Mouse (Mus musculus) limb, embryonic 11.5 days (tissue): Measurements from ENCODE around the gene Gm5662. TPM values are rescaled to one million over a fixed set of nuclear protein-coding genes. Genes with fewer than 3 reads are reported as not detected.
"Not testable (repeated sequence)": the region's sequence is repeated elsewhere in the genome, so short reads cannot be mapped to it uniquely, and the experiment has no call there.

Experiments used
- ATAC-seq: fragments of 200-750 bp; cut with Nextera tagmentation; 2 replicates; pipeline ENCODE4 v1.8.0; 2017; ENCODE audit warnings: low read depth; ENCODE audit not compliant: insufficient number of reproducible peaks, low FRiP score, low TSS enrichment
- DNase-seq: peaks from one replicate; pipeline ENCODE4 v3.0.0-alpha.2; 2015; ENCODE audit warnings: low spot score
- H3K27ac ChIP-seq: fragments of 300-500 bp; sonication (generic); replicated peaks from 2 replicates; pipeline ENCODE4 v1.5.1; 2014; ENCODE audit warnings: low read depth, mild to moderate bottlenecking, low read length
- H3K27me3 ChIP-seq: fragments of 300-500 bp; sonication (generic); 2 replicates; pipeline ENCODE4 v1.6.1; 2014; ENCODE audit warnings: mild to moderate bottlenecking, low read length, mixed read lengths; ENCODE audit not compliant: control insufficient read depth, insufficient read depth
- H3K36me3 ChIP-seq: fragments of 300-500 bp; sonication (generic); 2 replicates; pipeline ENCODE4 v1.6.1; 2014; ENCODE audit warnings: mild to moderate bottlenecking, low read length, moderate library complexity, mixed read lengths; ENCODE audit not compliant: control insufficient read depth, insufficient read depth
- H3K4me1 ChIP-seq: fragments of 300-500 bp; sonication (generic); 2 replicates; pipeline ENCODE4 v1.6.1; 2014; ENCODE audit warnings: low read length, mixed read lengths; ENCODE audit not compliant: control insufficient read depth, insufficient read depth
- H3K4me2 ChIP-seq: fragments of 300-500 bp; sonication (generic); 2 replicates; pipeline ENCODE4 v1.6.1; 2014; ENCODE audit warnings: low read depth, mild to moderate bottlenecking, moderate library complexity; ENCODE audit not compliant: severe bottlenecking
- H3K4me3 ChIP-seq: fragments of 300-500 bp; sonication (generic); 2 replicates; pipeline ENCODE4 v1.5.1; 2014; ENCODE audit warnings: low read depth, low read length
- H3K9ac ChIP-seq: fragments of 300-500 bp; sonication (generic); 2 replicates; pipeline ENCODE4 v1.6.1; 2014; ENCODE audit warnings: mild to moderate bottlenecking, low read length
- H3K9me3 ChIP-seq: fragments of 300-500 bp; sonication (generic); 2 replicates; pipeline ENCODE4 v1.6.1; 2016; ENCODE audit warnings: low read length; ENCODE audit not compliant: control insufficient read depth
- WGBS: fragments of 180-500 bp; shearing (Covaris S2); extraction: QIAGEN DNeasy Blood & Tissue Kit; methylation state at CpG from one replicate; pipeline ENCODE4 v1.1.7; 2014; 5-methylcytosine and 5-hydroxymethylcytosine counted together
- polyA plus RNA-seq: library from polyadenylated mRNA; unstranded; fragments of >200 nt; fragmentation: Nextera tagmentation; extraction: Ambion mirVana; gene quantifications from 2 replicates; pipeline ENCODE4 v1.2.1, GENCODE M21; 2014

Gene Gm5662
- polyA plus RNA-seq = not detected in 2 replicates

- not testable (repeated sequence) for H3K4me3 ChIP-seq, H3K36me3 ChIP-seq, H3K9ac ChIP-seq, H3K27ac ChIP-seq, H3K27me3 ChIP-seq, ATAC-seq, H3K4me1 ChIP-seq, DNase-seq, H3K9me3 ChIP-seq, H3K4me2 ChIP-seq
- WGBS = 93% methylated on average over 5 of the region's 5 CpGs
Observed at GRCm38 (mm10) chr12:88274400-88274799, at the start of gene Gm5662. Gm5662 (minus strand) TSS chr12:88274500.

- not testable (repeated sequence) for ATAC-seq, H3K9ac ChIP-seq, H3K9me3 ChIP-seq, H3K4me3 ChIP-seq, H3K36me3 ChIP-seq, H3K27me3 ChIP-seq, H3K4me2 ChIP-seq, H3K27ac ChIP-seq, DNase-seq, H3K4me1 ChIP-seq
- WGBS = 91% methylated on average over 2 of the region's 2 CpGs
Observed at GRCm38 (mm10) chr12:88323926-88324325, 49.6 kb upstream of the Gm5662 start, which contains the start of gene Gm5039. Gm5039 (minus strand) TSS chr12:88324026.

DNA sequence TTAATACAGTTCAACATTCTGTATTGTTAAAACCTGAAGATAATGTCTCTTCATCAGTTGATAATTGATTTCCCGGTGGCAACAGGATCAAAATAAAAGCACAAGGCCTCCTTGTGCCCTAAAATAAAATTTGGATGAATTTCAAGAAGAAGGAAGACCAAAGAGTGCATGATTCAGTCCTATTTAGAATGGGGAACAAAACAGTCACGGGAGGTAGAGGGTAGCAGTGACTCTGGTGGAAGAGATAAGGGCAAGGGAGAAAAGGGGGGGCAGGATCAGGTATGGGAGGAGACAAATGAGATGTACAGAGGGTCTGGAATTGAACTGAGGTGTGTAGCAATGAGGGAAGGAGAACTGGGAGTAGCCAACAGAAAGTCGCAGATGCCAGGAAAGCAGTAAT is 40.3 kb upstream of the Gm5662 start:
- Histone ChIP-seq H3K9me3 (no peaks in the 10 kb centered on the region), H3K27me3 (no peaks in the 10 kb centered on the region), H3K4me2 (no peak overlapping the region), H3K36me3 (no peaks in the 10 kb centered on the region), H3K27ac (no peak overlapping the region), H3K9ac (no peak overlapping the region), H3K4me3 (no peak overlapping the region), H3K4me1 (no peaks in the 10 kb centered on the region)
- 81% methylated on average over 3 of the region's 3 CpGs for WGBS
- ATAC-seq (no peak), DNase-seq (no peak)

DNA sequence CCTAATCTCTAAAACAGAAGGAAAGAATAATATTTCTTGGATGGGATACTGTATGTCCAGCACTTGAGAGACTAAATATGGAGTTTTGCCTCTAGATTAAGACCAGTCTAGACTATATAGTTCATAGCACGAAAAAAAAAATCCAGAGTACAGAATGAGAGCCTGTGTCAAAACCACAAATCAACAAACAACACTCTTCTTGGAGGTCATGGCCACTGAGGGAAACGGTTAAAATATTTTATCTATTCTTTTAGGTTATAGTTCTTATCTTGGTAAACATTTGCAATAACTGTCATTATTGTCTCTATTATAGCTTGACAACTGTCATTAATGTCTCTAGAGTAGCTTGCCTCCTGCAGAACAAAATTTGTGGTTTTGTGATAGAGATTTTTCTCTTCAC is 22.9 kb upstream of the Gm5662 start:
- not testable (repeated sequence) for DNase-seq, H3K9me3 ChIP-seq, ATAC-seq

GRCm38 (mm10) chr12:88293082-88293481 is 18.8 kb upstream of the Gm5662 start:
- H3K4me3 ChIP-seq, ATAC-seq, H3K4me1 ChIP-seq, H3K9ac ChIP-seq, H3K4me2 ChIP-seq, DNase-seq, H3K27me3 ChIP-seq, H3K36me3 ChIP-seq, H3K9me3 ChIP-seq, H3K27ac ChIP-seq: not testable (repeated sequence)
- 69% methylated on average over 4 of the region's 4 CpGs for WGBS

More for the DNA sequence above, 22.9 kb upstream of the Gm5662 start:
- H3K36me3 ChIP-seq, H3K4me3 ChIP-seq, H3K27me3 ChIP-seq, H3K27ac ChIP-seq, H3K4me1 ChIP-seq, H3K9ac ChIP-seq, H3K4me2 ChIP-seq: not testable (repeated sequence)
- WGBS = 83% methylated on average over 2 of the region's 2 CpGs

DNA sequence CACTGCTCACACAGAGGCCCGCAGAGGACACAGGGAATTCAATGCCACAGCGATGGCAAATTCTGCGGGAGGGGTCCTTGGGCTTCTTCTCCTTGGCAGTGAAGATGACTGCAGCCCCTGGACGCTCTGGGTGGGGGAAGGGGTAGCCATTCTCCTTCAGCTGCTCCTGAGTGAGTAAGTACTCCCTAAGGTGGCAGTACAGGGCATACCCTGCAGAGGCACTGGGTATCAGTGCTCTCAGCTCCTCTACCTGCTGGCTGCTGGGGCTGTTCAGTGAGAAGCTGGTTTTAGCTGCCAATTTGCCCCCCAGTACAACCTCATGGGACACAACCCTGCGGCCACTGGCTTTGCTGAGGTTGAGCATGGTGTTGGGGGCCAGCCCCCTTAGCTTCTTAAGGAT is 10.9 kb upstream of the Gm5662 start:
- not testable (repeated sequence) for H3K9ac ChIP-seq, ATAC-seq, H3K27ac ChIP-seq, H3K4me2 ChIP-seq, H3K36me3 ChIP-seq, DNase-seq, H3K4me3 ChIP-seq, H3K4me1 ChIP-seq, H3K27me3 ChIP-seq, H3K9me3 ChIP-seq
- 85% methylated on average over 4 of the region's 5 CpGs for WGBS

- WGBS = 52% methylated on average over 1 of the region's 1 CpGs
- Histone ChIP-seq H3K9ac (no peak overlapping the region), H3K4me3 (no peak overlapping the region)
Observed at GRCm38 (mm10) chr12:88257241-88257640, 17.1 kb downstream of the Gm5662 start.

DNA sequence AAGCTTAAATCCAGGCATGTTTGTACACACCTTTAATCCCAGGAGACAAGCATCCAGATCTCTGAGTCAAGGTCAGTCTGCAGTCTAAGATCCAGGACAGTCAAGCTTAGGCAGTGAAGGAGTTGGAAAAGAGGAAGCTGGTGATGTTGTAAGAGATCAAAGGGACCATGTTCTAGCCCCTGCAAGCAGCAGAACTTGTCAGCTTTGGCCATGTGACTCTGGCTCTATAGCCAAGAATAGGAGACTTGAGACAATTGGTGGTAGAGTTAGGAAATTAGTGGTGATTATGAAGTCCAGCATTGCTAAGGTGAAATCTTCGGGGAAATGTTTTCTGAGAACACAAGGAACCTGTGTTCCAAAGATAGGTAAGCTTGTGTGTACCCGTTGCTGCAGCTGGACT is 18.4 kb downstream of the Gm5662 start:
- not testable (repeated sequence) for H3K9me3 ChIP-seq, H3K4me1 ChIP-seq, H3K27me3 ChIP-seq, H3K4me2 ChIP-seq, H3K9ac ChIP-seq, DNase-seq, H3K27ac ChIP-seq, H3K36me3 ChIP-seq, H3K4me3 ChIP-seq, ATAC-seq
- 61% methylated on average over 2 of the region's 2 CpGs for WGBS

More at GRCm38 (mm10) chr12:88257241-88257640, 17.1 kb downstream of the Gm5662 start:
- H3K27me3 ChIP-seq = no peaks in the 10 kb centered on the region
- no peaks in the 10 kb centered on the region for H3K9me3 ChIP-seq
- DNase-seq = no peak
- H3K27ac ChIP-seq = no peak overlapping the region
- ATAC-seq = no peak
- no peaks in the 10 kb centered on the region for H3K36me3 ChIP-seq
- no peaks in the 10 kb centered on the region for H3K4me1 ChIP-seq
- no peak overlapping the region for H3K4me2 ChIP-seq

DNA sequence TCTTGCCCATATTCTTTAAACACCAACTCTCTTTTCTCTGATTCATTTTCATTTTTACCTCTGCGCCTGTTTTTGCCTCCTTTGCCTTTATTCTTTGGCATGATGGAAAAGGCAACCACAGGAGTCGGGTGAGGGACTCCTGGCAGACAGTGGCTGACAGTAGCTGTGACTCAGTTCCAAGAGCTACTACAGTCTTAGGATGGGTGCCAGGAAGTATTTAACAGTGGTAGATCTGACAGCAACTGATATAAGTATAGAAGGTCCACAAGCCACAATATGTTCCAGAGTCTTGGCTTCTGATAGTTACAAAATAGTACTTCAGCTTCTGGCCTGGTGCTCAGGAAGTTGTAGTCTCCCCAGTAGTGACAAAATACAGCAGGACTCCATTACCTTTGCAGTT is 24.3 kb downstream of the Gm5662 start, which contains the start of gene Gm8332:
Gene Gm8332 (minus strand): TSS at position 101 of the 400 bp plus-strand sequence.
- not testable (repeated sequence) for H3K4me1 ChIP-seq, ATAC-seq, H3K4me2 ChIP-seq, DNase-seq, H3K9me3 ChIP-seq, H3K9ac ChIP-seq, H3K4me3 ChIP-seq, H3K27ac ChIP-seq, H3K27me3 ChIP-seq, H3K36me3 ChIP-seq
- 86% methylated on average over 1 of the region's 2 CpGs for WGBS
